Mouse (Mus musculus) heart, postnatal 36 days (tissue): Measurements from ENCODE around the gene Egfl8. TPM values are rescaled to one million over a fixed set of nuclear protein-coding genes. Genes with fewer than 3 reads are reported as not detected.
A peak's percentile ranks its signal among the peaks of the same experiment; 100 is the strongest.

ENCODE experiments used
- DNase-seq, 2 experiments: peaks; one replicate each; pipeline ENCODE4 v3.0.0; 2021 to 2022
- intact Hi-C: fragments of 180-260 bp; cut with DNase I; formaldehyde crosslinking; loops from one replicate; pipeline ENCODE4 v1.15.1; 2025
- total RNA-seq, 2 experiments: library from RNA; stranded (reverse); gene quantifications; 2 replicates each; pipeline ENCODE4 v1.2.3; 2021

Egfl8 gene
- total RNA-seq, 2 experiments from 2014 or later = 1.5 to 2.5 TPM

DNA sequence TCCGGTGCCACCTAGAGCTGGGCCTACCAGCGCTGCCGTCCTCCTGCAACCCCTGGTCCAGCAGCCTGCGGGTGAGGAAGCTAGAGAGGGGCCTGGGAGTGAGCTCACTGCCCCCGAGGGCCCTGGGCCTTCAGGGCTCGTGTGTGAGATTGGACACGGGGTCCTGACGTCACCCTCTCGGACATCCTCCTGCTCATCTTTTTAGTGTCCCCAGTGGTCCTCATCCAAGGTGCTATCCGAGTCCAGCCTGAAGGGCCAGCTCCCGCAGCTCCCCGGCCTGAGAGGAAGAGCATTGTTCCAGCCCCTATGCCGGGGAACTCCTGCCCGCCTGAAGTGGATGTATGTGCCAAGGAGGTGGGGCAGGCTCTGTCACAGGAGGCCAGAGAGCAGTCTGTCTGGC is 35.0 kb upstream of the Egfl8 start:
- intact Hi-C loops = loop anchor here (5.0 kb wide), 1 partner anchor 162 kb away; no protein-coding TSS in a partner anchor

DNA sequence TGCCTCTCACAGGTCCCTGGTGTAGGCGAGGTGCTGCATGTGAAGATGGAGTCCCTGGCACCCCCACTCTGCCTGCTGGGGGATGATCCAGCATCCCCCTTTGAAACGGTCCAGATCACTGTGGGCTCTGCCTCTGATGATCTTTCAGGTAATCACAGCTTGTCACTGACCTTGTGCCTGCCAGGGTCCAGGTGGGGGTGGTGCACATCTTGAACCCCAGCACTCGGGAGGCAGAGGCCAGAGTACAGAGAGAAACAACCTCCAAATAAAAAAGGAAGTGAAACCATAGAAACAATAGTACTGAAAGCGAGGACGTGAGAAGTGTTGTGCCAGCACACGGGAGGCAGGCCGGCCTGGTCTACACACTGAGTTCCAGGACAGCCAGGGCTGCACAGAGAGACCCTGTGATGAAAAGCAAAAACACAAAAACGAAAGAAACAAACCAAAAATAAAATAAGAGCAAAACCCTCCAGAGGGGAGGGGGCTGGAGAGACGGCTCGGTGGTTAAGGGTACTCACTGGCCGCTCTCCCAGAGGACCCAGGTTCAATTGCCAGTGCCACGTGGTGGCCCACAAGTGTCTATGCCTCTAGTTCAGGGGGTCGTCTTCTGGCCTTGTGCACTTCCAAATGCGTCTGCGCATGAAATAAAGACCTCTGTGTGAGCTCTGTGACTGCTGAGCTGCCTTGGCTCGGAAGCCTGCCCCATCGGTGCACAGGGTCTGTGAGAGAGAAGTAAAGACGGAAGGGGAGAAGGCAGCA is 33.5 kb upstream of the Egfl8 start:
- intact Hi-C loops = no loop called here
- no peak for DNase-seq

More for the DNA sequence above, 35.0 kb upstream of the Egfl8 start:
- no peak for DNase-seq

DNA sequence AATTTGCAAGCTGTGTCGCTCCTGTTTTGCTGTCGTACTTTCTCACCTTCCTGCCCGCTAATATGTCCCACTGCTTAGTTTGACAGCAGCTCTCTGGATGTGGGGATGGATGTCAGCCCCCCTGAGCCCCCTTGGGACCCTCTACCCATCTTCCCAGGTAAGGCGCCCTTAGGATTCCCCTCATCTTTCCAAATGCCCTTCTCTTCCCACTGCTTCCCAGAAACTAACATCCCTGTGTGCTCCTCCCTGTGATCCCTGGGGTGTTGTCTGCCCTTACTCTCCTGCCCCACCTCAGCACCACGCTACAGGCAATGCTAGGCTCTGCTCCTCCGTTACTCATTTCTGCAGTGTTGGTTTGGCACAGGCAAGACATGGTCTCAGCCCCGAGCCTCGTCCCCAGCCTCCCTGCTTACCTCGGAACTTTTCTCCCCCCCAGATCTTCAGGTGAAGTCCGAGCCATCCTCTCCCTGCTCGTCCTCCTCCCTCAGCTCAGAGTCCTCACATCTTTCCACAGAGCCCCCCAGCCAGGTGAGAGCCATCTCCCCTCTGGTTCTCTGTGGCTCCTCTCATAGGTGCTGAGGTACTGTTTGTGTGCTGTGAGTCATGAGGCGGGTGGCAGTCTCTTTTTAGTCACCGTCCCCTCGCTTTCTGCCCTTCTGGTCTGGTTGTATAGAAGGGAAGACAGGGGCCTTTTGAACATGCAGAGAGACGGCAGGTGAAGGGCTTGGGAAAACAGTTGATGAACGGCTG is 32.5 kb upstream of the Egfl8 start:
- no peak for DNase-seq
- intact Hi-C loops = no loop called here

DNA sequence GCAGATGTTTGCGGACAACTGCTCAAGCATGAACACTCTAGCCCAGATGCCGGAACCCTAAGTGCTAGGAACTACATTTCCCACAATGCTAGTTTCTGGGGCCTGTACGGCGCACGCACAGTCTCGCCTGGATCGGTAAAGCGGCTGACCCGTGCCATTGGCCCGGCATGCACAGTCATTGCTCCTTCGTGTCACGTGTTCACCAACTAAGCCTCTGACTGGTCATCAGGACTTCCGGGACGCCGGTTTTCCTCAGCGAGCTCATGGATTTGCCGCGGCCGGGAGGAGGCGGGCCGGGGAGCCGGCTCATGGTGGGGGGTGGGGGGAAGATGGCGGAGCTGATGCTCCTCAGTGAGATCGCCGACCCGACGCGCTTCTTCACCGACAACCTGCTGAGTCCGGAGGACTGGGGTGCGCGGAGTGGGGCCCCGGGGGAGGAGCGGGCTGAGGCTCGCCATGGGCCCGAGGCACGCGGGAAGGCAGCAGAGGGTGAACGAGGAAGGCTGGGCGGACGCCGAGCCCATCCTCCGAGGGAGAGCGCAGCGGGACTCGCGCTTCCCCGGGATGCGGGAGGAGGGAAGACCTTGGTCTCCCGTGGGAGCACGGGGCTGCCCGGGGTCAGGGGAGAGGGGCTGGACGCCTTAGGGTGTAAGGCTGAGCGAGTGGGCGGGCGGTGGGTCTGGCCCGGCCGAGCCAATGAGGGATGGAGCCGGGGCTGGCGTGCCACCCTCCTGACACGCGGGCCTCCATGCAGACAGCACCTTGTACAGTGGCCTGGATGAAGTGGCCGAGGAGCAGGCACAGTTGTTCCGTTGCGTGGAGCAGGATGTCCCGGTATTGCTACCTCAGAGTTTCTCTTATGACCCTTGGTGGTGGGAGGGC is 31.4 kb upstream of the Egfl8 start, which contains the start of gene Atf6b:
Atf6b (plus strand) TSS at position 241 of the 882 bp plus-strand sequence.
- peak; percentile 87 to 89 for DNase-seq
- intact Hi-C loops = no loop called here

DNA sequence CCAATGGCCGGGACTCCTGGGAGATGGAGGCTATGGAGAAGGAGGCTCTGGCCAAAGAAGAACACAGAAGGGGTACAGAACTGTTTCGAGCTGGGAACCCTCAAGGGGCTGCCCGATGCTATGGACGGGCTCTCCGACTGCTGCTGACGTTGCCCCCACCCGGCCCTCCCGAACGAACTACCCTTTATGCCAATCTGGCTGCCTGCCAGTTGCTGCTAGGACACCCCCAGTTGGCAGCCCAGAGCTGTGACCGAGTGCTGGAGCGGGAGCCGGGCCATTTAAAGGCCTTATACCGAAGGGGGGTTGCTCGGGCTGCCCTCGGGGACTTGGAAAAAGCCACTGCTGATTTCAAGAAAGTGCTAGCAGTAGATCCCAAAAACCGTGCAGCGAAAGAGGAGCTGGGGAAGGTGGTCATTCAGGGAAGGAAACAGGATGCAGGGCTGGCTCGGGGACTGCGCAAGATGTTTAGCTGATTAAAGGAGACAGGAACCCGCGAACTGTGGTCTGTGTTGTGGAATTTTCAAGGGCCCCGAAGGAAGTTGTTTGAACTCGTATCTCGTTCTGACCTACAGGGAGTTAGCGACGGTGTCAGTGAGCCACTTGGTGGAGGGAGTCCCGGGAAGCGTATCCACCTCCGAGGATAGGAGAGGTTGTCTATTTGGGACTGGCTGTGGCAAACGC is 30.2 kb upstream of the Egfl8 start:
- no peak for DNase-seq
- intact Hi-C loops = no loop called here

DNA sequence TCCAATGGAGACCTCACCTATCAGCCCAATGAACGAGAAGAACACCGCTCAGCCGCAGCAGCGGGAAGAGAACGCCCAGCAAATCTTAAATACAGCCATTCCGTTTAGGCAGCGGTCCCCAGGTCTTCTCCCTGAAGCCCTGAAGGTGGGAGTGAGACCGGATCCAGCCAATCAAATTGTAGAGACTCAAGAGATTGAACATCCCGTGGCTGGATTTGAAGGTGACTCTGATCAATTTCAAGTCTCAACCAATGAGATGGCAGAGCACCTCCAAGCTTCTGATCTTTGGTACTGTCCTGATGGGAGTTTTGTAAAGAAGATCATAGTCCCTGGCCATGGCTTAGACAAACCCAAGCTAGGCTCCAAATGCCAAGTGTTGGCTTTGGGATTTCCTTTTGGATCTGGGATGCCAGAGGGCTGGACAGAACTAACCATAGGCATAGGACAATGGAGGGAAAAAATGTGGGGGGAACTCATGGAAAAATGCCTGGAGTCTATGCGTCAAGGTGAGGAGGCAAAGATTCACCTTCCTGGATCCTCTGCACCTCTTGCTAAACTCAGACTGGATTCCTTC is 29.6 kb upstream of the Egfl8 start:
- peak in 1 of 2 experiments; percentile 8 for DNase-seq
- intact Hi-C loops = no loop called here

DNA sequence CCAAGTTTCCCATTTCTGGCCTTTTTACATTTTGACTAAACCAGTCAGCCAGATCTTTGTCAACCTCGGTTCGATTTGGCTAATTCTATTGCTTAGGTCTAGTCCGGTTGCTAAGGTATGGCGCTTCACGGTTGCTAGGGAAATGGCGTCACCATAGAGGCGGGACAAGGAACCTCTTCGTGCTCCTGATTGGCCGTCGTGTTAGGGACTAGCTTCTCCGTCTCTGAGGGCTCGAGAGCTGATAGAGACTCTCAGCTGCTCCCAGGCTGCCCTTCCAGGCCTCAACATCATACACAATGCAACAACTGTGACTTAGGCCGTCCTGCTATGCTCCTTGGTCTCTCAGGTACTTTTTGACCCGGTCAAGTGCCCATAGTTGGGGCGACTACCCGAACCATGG is 28.8 kb upstream of the Egfl8 start, which contains the start of gene Fkbpl:
Fkbpl (plus strand) TSS at position 157 of the 400 bp plus-strand sequence.
- DNase-seq = peak; percentile 95 to 96
- intact Hi-C loops = no loop called here

DNA sequence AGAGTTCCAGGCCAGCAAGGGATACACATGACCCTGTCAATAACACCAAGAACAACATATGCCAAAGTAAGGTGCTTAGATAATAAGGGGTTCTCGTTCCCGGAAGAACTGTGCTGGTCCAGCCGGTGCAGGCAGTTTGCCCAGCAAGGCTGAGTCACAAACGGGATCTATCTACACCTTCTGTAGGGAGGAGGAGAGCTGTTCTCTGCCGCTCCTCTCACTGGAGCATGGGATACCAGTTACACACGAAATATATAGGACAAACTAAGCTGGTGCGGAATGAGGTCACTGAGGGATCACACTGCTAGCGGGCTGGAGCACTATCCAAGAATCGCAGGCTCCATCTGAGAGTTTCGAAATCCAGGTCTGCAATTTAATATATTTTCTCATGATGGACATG is 28.2 kb upstream of the Egfl8 start:
- DNase-seq = peak in 1 of 2 experiments; percentile 7
- intact Hi-C loops = loop anchor here (2.0 kb wide), 1 partner anchor 15 kb away; the partner anchor contains the start of genes Ppt2 and Prrt1

DNA sequence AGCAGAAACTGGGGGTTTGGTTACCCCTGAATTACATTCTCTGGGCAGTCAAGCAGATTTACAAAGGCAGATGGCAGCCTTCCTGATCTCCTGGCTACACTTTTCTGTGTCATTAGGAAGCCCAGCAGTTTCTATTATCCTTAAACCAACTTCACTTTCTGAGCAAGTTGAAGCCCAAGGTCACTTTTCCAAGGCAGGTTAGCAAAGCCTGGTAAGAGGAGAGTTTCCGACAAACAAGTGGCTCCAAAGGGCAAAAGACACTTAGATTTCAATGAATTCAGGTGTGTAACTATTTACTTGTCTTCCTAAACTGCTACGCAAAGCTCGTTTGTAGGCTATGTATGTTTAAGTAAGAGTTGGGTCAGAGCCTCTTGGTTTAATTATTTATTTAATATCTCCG is 27.6 kb upstream of the Egfl8 start:
- no peak for DNase-seq
- intact Hi-C loops = loop anchor here (2.0 kb wide), 1 partner anchor 15 kb away; the partner anchor contains the start of genes Ppt2 and Prrt1

DNA sequence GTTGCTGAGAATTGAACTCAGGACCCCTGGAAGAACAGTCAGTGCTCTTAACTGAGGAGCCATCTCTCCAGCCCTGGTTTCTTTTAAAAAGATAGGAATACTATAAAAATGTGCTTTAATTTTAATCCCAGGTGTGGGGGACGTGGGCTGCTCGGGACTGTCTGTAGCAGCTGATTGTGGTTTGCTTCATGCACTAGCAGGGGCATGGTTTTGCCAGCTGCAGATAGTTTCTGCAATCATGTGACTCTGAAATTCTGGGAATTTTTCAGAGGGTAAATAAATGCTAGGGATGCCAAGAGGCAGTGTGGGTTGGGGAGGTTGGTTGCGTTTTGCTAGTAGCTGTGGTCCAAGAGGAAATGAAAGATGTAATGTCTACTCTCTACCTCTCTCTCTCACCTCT is 26.2 kb upstream of the Egfl8 start:
- DNase-seq = no peak
- intact Hi-C loops = loop anchor here (2.0 kb wide), 1 partner anchor 13 kb away; the partner anchor contains the start of genes Ppt2 and Prrt1

DNA sequence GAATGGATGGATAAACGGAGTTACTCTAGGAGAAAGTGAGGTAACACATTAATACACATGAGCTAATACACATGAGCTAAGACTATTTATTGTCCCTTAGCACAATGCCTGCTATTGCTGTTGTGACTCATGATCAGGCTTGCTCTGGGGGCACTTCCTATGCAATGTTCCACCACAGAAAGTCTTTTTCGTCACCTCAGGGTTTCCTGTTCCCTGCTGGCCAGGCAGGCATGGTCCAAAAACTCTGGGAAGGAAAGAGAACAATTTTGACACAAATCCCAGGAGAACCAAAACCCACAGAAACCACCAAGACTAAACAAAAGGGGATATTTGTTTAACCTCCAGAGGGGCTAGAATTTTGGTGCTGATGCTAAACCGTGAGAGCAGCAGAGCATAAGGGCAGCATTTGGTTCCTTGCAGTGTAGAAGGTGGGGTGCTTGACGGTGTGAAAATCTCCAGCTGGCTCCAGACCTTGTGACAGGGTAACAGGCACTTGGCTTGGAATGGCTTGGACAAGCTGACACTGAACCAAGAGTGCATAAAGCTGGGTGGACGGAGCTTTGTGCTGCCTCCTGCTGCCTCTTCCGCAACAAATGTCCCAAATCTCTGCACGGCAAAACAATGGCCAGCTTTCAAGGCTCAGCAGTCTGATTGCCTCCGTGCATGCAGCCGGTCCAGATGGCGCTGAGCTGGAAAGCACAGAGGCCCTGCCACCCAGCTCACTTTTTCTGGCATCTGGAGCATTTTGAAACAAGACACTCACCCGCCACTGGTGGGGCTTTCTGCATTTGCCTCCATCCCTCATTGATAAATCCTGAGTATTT is 25.2 kb upstream of the Egfl8 start:
- intact Hi-C loops = no loop called here

DNA sequence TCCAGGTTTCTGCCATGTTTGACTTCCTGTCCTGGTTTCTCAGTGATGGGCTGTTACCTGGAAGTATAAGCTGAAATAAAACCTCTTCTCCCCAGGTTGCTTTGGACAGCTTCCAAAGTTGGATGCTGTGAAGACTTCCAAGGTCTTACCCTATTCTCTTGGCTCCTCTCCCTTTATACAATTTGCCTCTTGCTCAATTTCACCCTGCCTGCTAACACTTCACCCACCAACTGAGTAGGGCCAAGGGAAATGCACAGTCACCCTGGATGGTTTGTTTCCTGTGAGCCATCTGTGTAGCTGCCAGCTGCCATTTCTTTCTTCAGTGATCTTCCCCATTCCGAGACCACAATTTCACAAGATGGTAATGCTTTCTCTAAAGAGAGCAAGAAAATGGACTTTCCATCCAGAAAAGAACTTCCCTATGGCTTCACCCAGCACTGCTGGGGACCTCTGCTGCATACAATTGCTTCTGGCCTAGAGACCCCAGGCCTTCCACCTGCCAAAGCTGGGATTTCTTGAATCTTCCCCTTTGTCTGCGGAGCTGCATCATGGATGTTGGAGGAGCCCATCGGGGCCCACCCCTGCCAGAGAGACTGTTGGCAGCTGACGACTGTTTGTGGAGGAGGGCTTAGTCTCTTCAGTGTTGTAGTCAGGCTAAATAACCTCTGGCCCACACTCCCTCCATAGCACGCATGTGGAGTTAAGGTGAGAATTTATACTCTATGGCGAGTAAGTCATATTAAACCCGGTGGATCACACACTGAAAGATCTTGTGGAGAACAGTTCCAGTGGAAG is 23.9 kb upstream of the Egfl8 start:
- intact Hi-C loops = no loop called here
- DNase-seq = peak in 1 of 2 experiments; percentile 3

More for the DNA sequence above, 25.2 kb upstream of the Egfl8 start:
- DNase-seq = peak; percentile 54 to 69

DNA sequence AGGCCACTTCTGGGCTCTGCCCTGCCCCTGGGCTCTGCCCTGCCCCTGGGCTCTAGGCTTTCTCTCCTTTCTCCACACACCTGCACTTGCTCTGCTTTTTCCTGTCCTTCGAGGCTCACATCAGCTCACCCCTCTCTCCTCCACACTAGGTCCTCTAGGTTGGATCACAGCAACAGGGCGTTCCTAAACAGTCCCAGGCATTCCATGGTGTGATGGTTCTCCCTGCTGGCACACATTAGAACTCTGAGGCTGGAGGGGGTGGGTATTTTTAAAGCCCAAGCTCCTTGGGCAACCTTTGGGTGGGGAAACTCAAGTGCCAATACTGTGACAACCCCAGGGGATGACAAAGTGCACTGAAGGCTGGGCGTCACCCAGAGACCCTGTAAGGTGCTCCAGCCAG is 21.7 kb upstream of the Egfl8 start:
- intact Hi-C loops = no loop called here
- peak in 1 of 2 experiments; percentile 1 for DNase-seq

DNA sequence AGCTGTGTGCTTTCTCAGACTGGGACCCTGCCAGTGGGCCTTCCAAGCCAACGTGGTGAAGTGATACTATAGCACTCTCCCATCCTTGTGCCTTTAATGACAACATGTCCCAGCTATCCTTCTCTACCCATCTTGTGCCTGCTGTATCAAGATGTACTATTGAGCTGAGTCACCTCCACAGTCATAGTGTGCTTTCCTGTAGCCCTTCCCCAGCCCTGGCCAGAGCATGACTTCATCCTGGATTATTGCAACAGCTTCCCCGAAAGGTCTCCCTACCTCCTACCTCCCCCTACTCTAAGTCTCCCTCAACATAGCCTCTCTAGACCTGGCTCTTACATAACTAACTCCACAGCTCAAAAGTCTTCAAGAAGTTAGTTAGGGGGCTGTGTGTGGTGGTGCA is 19.9 kb upstream of the Egfl8 start:
- intact Hi-C loops = no loop called here

DNA sequence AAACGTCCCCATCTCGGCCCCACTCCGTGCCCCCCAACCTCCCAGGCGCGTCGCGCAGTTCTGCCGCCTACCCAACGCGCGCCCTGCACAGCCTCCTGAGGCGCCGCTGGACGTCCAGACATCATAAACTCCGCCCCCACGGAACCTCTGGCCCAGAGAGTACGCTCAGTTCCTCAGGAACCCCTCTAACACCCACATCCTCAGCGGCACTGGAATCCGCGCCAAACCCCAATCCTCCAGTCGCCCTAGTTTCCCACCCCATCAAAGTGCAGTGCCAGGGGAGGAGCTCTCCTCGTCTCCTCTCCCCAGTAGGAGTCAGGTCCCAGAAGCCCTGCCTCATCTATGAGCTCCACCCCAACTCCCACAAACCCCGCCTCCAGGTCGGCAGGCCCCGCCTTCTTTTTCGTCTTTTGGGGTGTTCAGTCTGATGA is 16.5 kb upstream of the Egfl8 start:
- intact Hi-C loops = no loop called here
- DNase-seq = peak; percentile 80 to 84

More for the DNA sequence above, 19.9 kb upstream of the Egfl8 start:
- no peak for DNase-seq

DNA sequence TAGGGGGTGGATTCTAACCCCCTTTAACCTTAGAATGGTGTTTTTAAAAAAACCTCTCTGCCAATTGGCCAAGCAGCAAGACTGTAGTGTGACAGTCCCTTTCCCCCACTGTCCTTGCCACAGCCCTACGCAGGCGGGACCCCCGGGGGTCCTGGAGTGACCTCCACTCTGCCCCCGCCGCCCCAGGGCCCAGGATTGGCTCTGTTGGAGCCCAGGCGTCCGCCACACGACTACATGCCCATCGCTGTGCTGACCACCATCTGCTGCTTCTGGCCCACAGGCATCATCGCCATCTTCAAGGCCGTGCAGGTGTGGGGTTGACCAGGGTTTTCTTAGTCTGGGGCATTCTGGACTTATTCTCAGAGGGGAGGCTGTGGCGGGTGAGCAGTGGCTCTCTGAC is 15.9 kb upstream of the Egfl8 start:
- intact Hi-C loops = no loop called here
- DNase-seq = no peak

DNA sequence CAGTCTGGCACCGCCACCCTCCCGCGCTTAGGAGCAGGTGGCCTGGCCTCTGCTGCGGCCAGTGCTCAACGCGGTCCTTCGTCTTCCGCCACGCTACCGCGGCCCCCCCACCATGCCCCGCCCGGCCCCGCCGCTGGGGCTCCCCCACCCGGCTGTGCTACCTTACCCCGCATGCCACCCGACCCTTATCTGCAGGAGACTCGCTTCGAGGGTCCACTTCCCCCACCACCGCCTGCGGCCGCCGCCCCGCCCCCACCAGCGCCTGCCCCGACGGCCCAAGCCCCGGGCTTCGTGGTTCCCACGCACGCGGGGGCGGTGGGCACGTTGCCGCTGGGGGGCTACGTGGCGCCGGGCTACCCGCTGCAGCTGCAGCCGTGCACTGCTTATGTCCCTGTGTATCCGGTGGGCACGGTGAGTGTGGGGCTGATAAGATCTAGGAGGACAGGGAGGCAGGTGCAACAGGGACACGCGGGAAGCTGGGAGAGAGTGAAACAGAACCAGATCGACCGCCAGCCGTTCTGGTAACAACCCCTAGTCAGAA is 15.1 kb upstream of the Egfl8 start:
- no peak for DNase-seq
- intact Hi-C loops = no loop called here
